Mouse (Mus musculus) heart, embryonic 13.5 days (tissue): Measurements from ENCODE around the gene Plekha8. TPM values are rescaled to one million over a fixed set of nuclear protein-coding genes. Genes with fewer than 3 reads are reported as not detected.

Experiments
- ATAC-seq: fragments of 200-750 bp; cut with Nextera tagmentation; 2 replicates; pipeline ENCODE4 v1.8.0; 2017; ENCODE audit warnings: moderate TSS enrichment; ENCODE audit not compliant: insufficient number of reproducible peaks, low FRiP score, low TSS enrichment; ENCODE audit errors: extremely low read depth
- H3K27ac ChIP-seq: fragments of 300-500 bp; sonication (generic); replicated peaks from 2 replicates; pipeline ENCODE4 v1.5.1; 2015; ENCODE audit warnings: moderate library complexity, mild to moderate bottlenecking, inconsistent platforms
- H3K27me3 ChIP-seq: fragments of 300-500 bp; sonication (generic); replicated peaks from 2 replicates; pipeline ENCODE4 v1.6.1; 2015; ENCODE audit warnings: mild to moderate bottlenecking, inconsistent platforms
- H3K36me3 ChIP-seq: fragments of 300-500 bp; sonication (generic); 2 replicates; pipeline ENCODE4 v1.6.1; 2015; ENCODE audit warnings: mild to moderate bottlenecking, inconsistent platforms
- H3K4me1 ChIP-seq: fragments of 300-500 bp; sonication (generic); 2 replicates; pipeline ENCODE4 v1.6.1; 2015; ENCODE audit warnings: inconsistent platforms
- H3K4me2 ChIP-seq: fragments of 300-500 bp; sonication (generic); 2 replicates; pipeline ENCODE4 v1.6.1; 2015; ENCODE audit warnings: inconsistent platforms, mild to moderate bottlenecking, moderate library complexity
- H3K4me3 ChIP-seq: fragments of 300-500 bp; sonication (generic); 2 replicates; pipeline ENCODE4 v1.5.1; 2015; ENCODE audit warnings: moderate library complexity, mild to moderate bottlenecking, inconsistent platforms
- H3K9ac ChIP-seq: fragments of 300-500 bp; sonication (generic); 2 replicates; pipeline ENCODE4 v1.6.1; 2015; ENCODE audit warnings: inconsistent platforms, mild to moderate bottlenecking, moderate library complexity
- H3K9me3 ChIP-seq: fragments of 300-500 bp; sonication (generic); 2 replicates; pipeline ENCODE4 v1.6.1; 2016; ENCODE audit warnings: inconsistent platforms
- WGBS: fragments of 180-500 bp; shearing (Covaris S2); methylation state at CpG from one replicate; pipeline ENCODE4 v1.1.7; 2015; ENCODE audit warnings: mixed read lengths; 5-methylcytosine and 5-hydroxymethylcytosine counted together
- polyA plus RNA-seq: library from polyadenylated mRNA; unstranded; fragments of >200 nt; fragmentation: Nextera tagmentation; extraction: Ambion mirVana; gene quantifications from 2 replicates; pipeline ENCODE4 v1.2.1, GENCODE M21; 2015

Plekha8 gene
- polyA plus RNA-seq, 1 experiment from 2014 or later = 7.5 TPM

DNA sequence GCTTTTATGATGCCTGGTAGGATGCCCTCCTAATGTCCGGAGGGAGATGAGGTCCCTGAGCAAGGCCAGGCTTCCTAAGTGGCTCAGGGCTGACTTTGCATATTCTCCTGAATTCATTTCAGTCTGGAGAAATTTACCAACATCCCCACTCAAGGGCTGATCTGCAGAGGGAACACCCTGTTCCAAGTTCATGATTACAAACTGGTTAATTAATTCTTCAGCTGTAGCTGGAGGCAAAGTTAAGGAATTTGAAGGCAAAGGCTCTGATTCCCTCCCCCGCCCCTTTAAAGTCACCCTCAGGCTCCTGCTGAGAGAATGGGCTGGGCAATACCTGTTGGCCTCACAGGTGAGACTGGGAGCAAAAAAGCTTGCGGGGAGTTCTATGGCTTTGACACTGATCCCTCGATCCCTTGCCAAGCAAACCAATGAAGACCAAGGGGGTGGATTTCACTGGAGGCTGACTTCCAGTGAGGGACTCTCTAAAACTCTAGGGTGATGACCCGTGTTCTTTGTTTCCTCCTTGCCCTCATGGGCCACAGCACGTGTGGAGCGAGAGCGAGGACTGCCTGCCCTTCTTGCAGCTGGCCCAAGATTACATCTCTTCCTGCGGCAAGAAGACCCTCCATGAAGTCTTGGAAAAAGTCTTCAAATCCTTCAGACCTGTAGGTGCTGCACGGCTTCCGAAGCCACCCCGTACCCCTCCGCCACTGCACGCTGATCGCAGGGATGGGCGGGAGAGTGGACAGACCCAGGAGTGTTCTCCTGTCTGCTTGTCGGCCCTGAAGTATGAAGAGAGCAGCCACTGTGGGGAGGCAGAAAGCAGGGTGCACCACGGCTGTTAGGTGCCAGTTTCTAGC is 93.8 kb downstream of the Plekha8 start:
- no peak for ATAC-seq
- no peak overlapping the region for H3K27ac ChIP-seq
- H3K27me3 ChIP-seq = peaks cover 42% of the 10 kb centered on the region
- no peaks in the 10 kb centered on the region for H3K36me3 ChIP-seq
- H3K9me3 ChIP-seq = no peaks in the 10 kb centered on the region
- WGBS = 71% methylated on average over 18 of the region's 18 CpGs
- H3K4me3 ChIP-seq = no peak overlapping the region
- no peak overlapping the region for H3K4me2 ChIP-seq
- no peak overlapping the region for H3K9ac ChIP-seq
- H3K4me1 ChIP-seq = peaks cover 27% of the 10 kb centered on the region

DNA sequence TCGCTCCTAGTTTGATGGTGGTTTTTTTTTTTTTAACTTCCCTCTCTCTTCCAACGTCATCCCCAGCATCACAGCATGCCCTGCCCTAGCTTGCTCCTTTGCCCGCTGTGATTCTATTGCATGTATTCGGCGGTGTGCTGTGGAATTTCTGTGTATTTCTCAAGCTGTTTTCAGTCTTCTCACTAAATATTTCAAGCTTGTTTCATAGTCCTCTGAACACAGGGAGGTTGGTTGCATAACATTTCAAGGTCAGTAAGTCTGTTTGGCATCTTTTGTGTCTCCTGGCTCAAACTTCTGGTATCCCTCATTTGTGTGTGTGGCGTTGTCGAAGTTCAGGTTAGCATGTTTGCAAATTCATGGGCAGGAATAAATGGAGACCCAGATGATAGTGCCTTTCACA is 94.8 kb downstream of the Plekha8 start:
- peaks cover 25% of the 10 kb centered on the region for H3K4me1 ChIP-seq
- no peaks in the 10 kb centered on the region for H3K9me3 ChIP-seq
- H3K27ac ChIP-seq = no peak overlapping the region
- peaks cover 32% of the 10 kb centered on the region for H3K27me3 ChIP-seq
- no peak overlapping the region for H3K9ac ChIP-seq
- H3K4me2 ChIP-seq = no peak overlapping the region
- 78% methylated on average over 7 of the region's 7 CpGs for WGBS
- H3K4me3 ChIP-seq = no peak overlapping the region
- no peaks in the 10 kb centered on the region for H3K36me3 ChIP-seq
- ATAC-seq = no peak

DNA sequence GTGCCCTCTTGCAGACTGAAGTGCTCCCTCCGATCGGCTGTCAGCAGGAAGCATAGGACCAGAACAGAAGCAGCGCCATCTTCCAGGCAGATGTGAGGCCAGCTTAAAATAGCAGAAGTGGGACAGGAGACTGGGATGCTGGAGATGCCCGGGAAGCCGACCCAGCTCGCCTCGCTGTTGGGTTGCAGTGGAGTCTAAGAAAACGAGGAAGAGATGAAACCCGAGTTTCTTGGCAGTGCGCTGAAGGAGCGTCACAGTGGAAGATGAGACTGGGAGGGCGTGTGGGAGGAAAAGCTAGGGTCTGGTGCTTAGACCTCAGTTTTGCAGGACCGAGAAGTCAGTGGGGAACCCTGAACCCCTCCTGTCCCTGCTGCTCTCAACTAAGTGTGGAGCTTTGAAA is 95.9 kb downstream of the Plekha8 start:
- H3K4me2 ChIP-seq = no peak overlapping the region
- H3K4me1 ChIP-seq = peaks cover 15% of the 10 kb centered on the region
- no peak for ATAC-seq
- H3K9me3 ChIP-seq = no peaks in the 10 kb centered on the region
- H3K27me3 ChIP-seq = peaks cover 28% of the 10 kb centered on the region
- H3K36me3 ChIP-seq = no peaks in the 10 kb centered on the region
- no peak overlapping the region for H3K9ac ChIP-seq
- no peak overlapping the region for H3K4me3 ChIP-seq
- 52% methylated on average over 13 of the region's 13 CpGs for WGBS
- no peak overlapping the region for H3K27ac ChIP-seq

DNA sequence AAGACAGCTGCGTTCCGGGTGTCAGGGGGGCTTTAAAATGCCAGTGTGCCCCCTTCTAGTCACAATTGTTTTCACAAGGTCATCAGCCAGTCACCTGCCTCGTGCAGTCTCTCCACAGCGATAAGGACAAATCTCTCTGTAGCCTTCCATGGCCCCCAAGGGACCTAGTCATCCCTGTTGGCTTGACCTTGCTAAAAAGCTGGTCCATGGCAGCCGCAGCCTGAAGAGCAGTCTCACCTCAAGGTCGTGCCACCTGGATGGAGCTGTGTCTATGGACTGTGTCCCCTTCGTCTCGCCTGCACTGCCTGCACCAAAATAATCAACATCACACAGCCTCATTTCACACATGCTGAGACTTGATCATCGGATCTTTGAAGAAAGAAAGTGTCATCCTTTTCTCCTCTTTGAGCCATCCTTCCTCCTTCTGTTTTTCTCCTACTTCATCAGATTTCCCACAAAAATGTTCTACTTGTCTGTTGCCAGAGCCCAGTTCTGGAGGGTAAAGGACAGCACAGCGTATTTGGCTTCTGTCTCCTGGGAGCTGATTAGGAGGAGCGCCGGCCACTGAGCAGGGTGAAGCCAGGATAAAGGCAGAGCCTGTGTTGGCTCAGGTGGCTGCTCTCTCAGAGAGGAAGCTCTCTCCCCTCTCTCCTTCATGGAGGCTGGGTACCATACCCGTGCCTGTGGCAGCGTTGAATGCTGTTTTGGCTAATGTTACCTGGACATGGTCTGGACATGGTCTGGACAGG is 96.6 kb downstream of the Plekha8 start:
- Histone ChIP-seq H3K36me3 (no peaks in the 10 kb centered on the region), H3K4me3 (no peak overlapping the region), H3K9ac (no peak overlapping the region), H3K27ac (no peak overlapping the region), H3K9me3 (no peaks in the 10 kb centered on the region), H3K4me2 (no peak overlapping the region), H3K4me1 (peaks cover 11% of the 10 kb centered on the region), H3K27me3 (peaks cover 29% of the 10 kb centered on the region)
- 56% methylated on average over 14 of the region's 14 CpGs for WGBS
- no peak for ATAC-seq

DNA sequence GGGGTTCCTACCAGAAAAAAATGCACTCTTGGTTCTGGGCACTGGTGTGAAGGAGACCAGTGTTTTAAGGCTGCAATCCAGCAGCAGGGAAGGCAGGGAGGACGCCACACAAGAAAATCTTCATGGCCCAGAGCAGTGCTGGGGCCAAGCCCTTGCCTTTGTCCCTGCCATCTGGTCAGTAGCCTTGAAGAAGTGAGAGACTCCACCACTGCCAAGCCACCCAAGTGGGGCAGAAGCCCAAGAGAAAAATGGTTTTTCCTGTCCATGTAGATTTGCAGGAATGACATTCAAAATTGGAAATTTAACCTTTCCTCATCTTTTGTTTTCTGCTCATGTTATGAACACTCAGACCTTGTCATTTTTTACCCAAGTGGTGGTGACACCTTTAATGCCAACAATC is 97.3 kb downstream of the Plekha8 start:
- WGBS = 83% methylated on average over 1 of the region's 1 CpGs
- Histone ChIP-seq H3K9me3 (no peaks in the 10 kb centered on the region), H3K27me3 (peaks cover 35% of the 10 kb centered on the region), H3K36me3 (no peaks in the 10 kb centered on the region), H3K4me3 (no peak overlapping the region), H3K9ac (no peak overlapping the region), H3K4me1 (peaks cover 11% of the 10 kb centered on the region), H3K4me2 (no peak overlapping the region), H3K27ac (no peak overlapping the region)
- ATAC-seq = no peak

DNA sequence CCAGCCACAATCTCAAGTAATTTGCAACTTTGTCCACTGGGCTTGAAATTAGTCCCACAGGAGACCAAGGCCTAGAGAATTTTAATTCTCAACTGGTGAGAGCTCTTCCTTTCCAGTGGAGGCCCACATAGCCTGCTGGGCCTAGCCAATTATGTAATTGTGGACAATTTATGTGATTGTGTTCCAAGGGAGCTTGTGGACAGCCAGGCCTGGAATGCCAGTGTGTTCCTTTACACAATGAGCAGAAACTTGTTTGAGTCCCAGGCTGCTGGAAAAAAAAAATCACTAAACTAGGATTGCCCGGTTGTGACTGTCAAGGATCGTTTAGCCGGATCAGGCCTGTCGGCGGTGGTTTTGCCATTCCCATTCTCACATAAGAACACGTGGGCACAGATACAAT is 98.4 kb downstream of the Plekha8 start:
- peaks cover 31% of the 10 kb centered on the region for H3K27me3 ChIP-seq
- H3K4me2 ChIP-seq = no peak overlapping the region
- 89% methylated on average over 6 of the region's 6 CpGs for WGBS

More for the DNA sequence above, 98.4 kb downstream of the Plekha8 start:
- H3K4me3 ChIP-seq = no peak overlapping the region
- ATAC-seq = no peak
- no peak overlapping the region for H3K27ac ChIP-seq
- H3K9me3 ChIP-seq = no peaks in the 10 kb centered on the region
- no peaks in the 10 kb centered on the region for H3K36me3 ChIP-seq
- H3K4me1 ChIP-seq = peaks cover 11% of the 10 kb centered on the region
- no peak overlapping the region for H3K9ac ChIP-seq

Other genes with a start within 250 kb of the Plekha8 start
- gene Wipf3, start 165.5 kb upstream of the Plekha8 start, polyA plus RNA-seq = 4.4 and 4.5 TPM in 2 replicates
- 9.5 and 13.0 TPM in 2 replicates for gene Scrn1, start 28.6 kb upstream of the Plekha8 start, polyA plus RNA-seq
- 24.0 and 24.1 TPM in 2 replicates for gene Fkbp14, start 2.2 kb downstream of the Plekha8 start, polyA plus RNA-seq
- gene Mturn, start 86.5 kb downstream of the Plekha8 start, polyA plus RNA-seq = 5.0 TPM in 2 replicates
- 2.2 and 2.4 TPM in 2 replicates for gene Znrf2, start 221.8 kb downstream of the Plekha8 start, polyA plus RNA-seq